Mouse (Mus musculus): ENCODE measurements around the gene Cldn10. TPM values are rescaled to one million over a fixed set of nuclear protein-coding genes. Genes with fewer than 3 reads are reported as not detected.
A peak's percentile ranks its signal among the peaks of the same experiment; 100 is the strongest.

The Cldn10 gene
- polyA plus RNA-seq, 1 experiment, result 0.89 TPM

DNA sequence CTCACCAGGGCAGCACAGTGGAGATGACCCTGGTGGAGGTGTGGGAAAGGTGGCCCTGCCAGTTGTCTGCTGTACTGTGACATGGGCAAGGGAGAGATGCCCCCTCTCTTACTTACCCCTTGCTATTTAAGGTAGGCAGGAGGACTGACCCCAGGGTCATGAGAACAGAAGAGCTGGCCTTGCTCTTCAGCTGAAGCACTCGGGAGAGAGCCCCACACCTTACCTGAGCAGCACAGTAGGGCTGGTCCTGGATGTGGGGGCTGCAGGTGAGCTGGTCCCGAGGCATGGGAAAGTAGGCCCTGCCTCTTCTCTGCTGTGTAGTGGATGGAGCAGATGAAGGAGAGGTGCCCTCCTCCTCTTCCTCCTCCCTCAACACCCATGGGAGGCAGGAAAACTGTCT, 11.3 kb upstream of the Cldn10 start:
- TF ChIP-seq CTCF (IDR thresholded peaks at IDR 0.05; ENCODE audit: borderline replicate concordance, control insufficient read depth, extremely low read depth, insufficient read depth, low read length, poor library complexity) (no peak), POLR2A (IDR thresholded peaks at IDR 0.05; ENCODE audit: control insufficient read depth, extremely low read depth, insufficient read depth, low read length, poor library complexity) (no peak)
- no peak overlapping the region for H3K27ac ChIP-seq (ENCODE audit: control insufficient read depth, insufficient read depth, low read length)
- WGBS, result 96% methylated on average over 2 of the region's 2 CpGs
- H3K36me3 ChIP-seq (ENCODE audit: control insufficient read depth, insufficient read depth, low read length), result no peaks in the 10 kb centered on the region
- DNase-seq, result no peak
- H3K27me3 ChIP-seq (ENCODE audit: control insufficient read depth, insufficient read depth, low read length), result no peaks in the 10 kb centered on the region
- H3K4me3 ChIP-seq (ENCODE audit: control insufficient read depth, insufficient read depth, low read length), result no peak overlapping the region
- H3K4me1 ChIP-seq (replicated peaks; ENCODE audit: control insufficient read depth, insufficient read depth, low read length), result peaks cover 22% of the 10 kb centered on the region

DNA sequence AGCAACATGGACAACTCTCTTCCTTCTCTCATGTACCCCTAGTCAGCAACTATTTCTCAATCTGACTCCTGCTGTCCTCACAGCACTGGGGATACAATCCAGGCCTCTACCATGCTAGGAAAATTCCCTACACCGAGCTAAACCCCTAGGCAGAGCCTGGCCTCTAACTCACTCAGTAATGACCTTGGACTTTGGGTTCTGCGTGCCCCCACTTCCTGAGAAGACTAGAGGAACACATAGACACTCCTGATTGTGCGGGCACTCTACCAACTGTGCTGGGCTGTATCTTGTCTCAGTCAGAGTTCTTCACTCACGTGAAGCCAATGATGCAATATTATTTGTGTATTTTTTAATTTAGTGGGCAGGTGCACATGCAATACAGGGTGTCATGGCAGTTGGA, 10.2 kb upstream of the Cldn10 start:
- Histone ChIP-seq H3K27ac (ENCODE audit: control insufficient read depth, insufficient read depth, low read length) (no peak overlapping the region), H3K36me3 (ENCODE audit: control insufficient read depth, insufficient read depth, low read length) (no peaks in the 10 kb centered on the region), H3K27me3 (ENCODE audit: control insufficient read depth, insufficient read depth, low read length) (no peaks in the 10 kb centered on the region), H3K4me1 (replicated peaks; ENCODE audit: control insufficient read depth, insufficient read depth, low read length) (peaks cover 22% of the 10 kb centered on the region), H3K4me3 (ENCODE audit: control insufficient read depth, insufficient read depth, low read length) (no peak overlapping the region)
- no peak for TF ChIP-seq CTCF (IDR thresholded peaks at IDR 0.05; ENCODE audit: borderline replicate concordance, control insufficient read depth, extremely low read depth, insufficient read depth, low read length, poor library complexity)
- TF ChIP-seq POLR2A (IDR thresholded peaks at IDR 0.05; ENCODE audit: control insufficient read depth, extremely low read depth, insufficient read depth, low read length, poor library complexity), result no peak
- WGBS, result 84% methylated on average over 4 of the region's 4 CpGs
- DNase-seq, result no peak

DNA sequence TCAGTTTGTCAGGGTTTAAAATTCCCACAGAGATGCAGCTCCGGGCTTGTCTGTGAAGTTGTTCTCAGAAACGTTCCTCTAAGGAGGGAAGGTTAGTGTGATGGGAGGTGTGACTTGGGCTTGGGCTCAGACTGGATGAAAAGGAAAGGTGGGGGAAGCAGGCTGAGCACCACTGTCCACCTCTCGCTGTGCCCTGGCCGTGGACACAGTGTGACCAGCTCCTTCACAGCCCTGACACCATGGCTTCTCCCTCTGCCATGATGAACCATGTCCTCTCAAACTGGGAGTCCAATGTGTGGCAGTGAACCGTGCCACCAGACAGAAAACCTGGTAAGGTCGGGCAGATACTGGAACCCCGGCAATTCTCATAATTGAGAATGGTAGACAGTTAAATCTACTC, 6.1 kb upstream of the Cldn10 start:
- no peak for DNase-seq
- TF ChIP-seq CTCF (IDR thresholded peaks at IDR 0.05; ENCODE audit: borderline replicate concordance, control insufficient read depth, extremely low read depth, insufficient read depth, low read length, poor library complexity) (no peak), POLR2A (IDR thresholded peaks at IDR 0.05; ENCODE audit: control insufficient read depth, extremely low read depth, insufficient read depth, low read length, poor library complexity) (no peak)
- no peak overlapping the region for H3K27ac ChIP-seq (ENCODE audit: control insufficient read depth, insufficient read depth, low read length)
- WGBS, result 83% methylated on average over 7 of the region's 7 CpGs
- H3K27me3 ChIP-seq (ENCODE audit: control insufficient read depth, insufficient read depth, low read length), result no peaks in the 10 kb centered on the region
- H3K4me3 ChIP-seq (ENCODE audit: control insufficient read depth, insufficient read depth, low read length), result no peak overlapping the region
- peaks cover 10% of the 10 kb centered on the region for H3K4me1 ChIP-seq (replicated peaks; ENCODE audit: control insufficient read depth, insufficient read depth, low read length)
- no peaks in the 10 kb centered on the region for H3K36me3 ChIP-seq (ENCODE audit: control insufficient read depth, insufficient read depth, low read length)

DNA sequence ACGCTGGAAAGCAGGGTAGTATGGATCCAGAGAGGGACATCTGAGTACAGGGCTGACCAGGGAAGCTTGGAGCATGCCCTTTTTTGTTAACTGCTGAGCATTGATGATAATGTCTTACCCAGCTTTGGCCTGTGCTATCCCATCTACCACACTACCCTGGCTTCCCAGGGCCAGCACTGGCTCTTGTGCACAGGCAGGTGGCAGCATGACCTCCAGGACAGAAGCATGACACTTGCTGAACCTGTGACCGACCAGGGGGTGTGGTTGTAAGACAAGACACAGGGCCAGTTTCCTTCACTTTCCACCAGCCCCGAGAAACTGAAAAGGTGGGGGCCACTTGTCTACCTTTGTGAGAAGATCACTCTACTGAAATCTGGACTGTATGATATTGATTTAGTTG, 5.5 kb upstream of the Cldn10 start:
- 32% methylated on average over 3 of the region's 3 CpGs for WGBS

DNA sequence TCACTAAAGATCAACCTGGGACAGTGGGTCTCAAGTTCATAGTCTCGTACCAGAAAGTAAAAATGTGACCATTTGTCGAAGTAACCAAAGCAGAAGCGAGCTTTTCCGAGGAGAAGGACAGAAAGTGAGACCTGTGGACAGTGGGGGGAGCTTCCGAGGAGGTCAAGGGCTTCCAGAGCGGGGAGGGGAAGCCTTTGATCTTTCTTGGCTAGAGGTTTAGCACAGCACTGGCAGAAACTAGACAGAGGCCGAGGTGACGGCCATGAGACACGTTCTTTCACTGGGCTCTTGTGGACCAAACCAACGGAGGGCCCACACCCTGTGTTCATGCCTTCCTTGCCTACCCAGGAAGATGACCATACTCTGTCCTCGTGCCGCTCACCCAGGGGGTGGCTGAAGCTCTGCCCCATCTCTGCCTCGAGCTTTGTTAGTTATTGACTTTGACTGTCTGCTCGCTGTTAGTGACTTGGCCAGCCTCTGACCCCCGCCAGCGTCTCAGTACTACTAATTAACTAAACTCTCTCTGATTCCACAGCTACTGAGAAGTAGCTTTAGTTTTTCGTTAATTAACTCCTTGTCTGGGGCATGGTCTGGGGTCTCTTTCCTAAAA, 4.3 kb upstream of the Cldn10 start:
- H3K36me3 ChIP-seq (ENCODE audit: control insufficient read depth, insufficient read depth, low read length), result no peaks in the 10 kb centered on the region
- WGBS, result 92% methylated on average over 17 of the region's 17 CpGs

More for the DNA sequence above, 5.5 kb upstream of the Cldn10 start:
- no peaks in the 10 kb centered on the region for H3K36me3 ChIP-seq (ENCODE audit: control insufficient read depth, insufficient read depth, low read length)
- DNase-seq, result no peak
- H3K4me3 ChIP-seq (ENCODE audit: control insufficient read depth, insufficient read depth, low read length), result no peak overlapping the region
- H3K27ac ChIP-seq (ENCODE audit: control insufficient read depth, insufficient read depth, low read length), result no peak overlapping the region
- no peaks in the 10 kb centered on the region for H3K27me3 ChIP-seq (ENCODE audit: control insufficient read depth, insufficient read depth, low read length)
- TF ChIP-seq CTCF (IDR thresholded peaks at IDR 0.05; ENCODE audit: borderline replicate concordance, control insufficient read depth, extremely low read depth, insufficient read depth, low read length, poor library complexity) (0 out of 2 replicates have a peak, but pooled peaks have one; percentile 41), POLR2A (IDR thresholded peaks at IDR 0.05; ENCODE audit: control insufficient read depth, extremely low read depth, insufficient read depth, low read length, poor library complexity) (no peak)
- H3K4me1 ChIP-seq (replicated peaks; ENCODE audit: control insufficient read depth, insufficient read depth, low read length), result peaks cover 7% of the 10 kb centered on the region

DNA sequence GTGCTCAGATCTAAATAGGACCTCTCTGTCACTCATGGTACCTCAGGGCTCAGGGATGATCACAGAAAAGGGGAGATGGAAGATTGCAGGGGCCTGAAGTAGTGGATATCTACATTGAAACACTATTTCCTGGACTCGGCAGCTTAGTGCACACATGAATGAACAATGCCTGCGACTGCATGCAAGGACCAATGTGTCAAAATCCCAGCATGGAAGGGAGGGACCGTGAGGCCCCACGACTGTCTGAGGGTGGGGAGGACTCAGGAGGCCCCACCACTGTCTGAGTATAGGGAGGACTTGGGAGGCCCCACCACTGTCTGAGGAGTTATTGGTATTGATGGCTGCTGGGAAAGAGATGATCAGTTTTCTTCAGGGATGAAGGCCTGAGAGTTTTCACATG, 2.5 kb downstream of the Cldn10 start:
- Histone ChIP-seq H3K36me3 (ENCODE audit: control insufficient read depth, insufficient read depth, low read length) (no peaks in the 10 kb centered on the region), H3K27ac (ENCODE audit: control insufficient read depth, insufficient read depth, low read length) (no peak overlapping the region), H3K27me3 (ENCODE audit: control insufficient read depth, insufficient read depth, low read length) (no peaks in the 10 kb centered on the region), H3K4me1 (replicated peaks; ENCODE audit: control insufficient read depth, insufficient read depth, low read length) (peaks cover 36% of the 10 kb centered on the region), H3K4me3 (ENCODE audit: control insufficient read depth, insufficient read depth, low read length) (no peak overlapping the region)
- WGBS, result 90% methylated on average over 4 of the region's 4 CpGs
- DNase-seq, result no peak
- TF ChIP-seq CTCF (IDR thresholded peaks at IDR 0.05; ENCODE audit: borderline replicate concordance, control insufficient read depth, extremely low read depth, insufficient read depth, low read length, poor library complexity) (no peak), POLR2A (IDR thresholded peaks at IDR 0.05; ENCODE audit: control insufficient read depth, extremely low read depth, insufficient read depth, low read length, poor library complexity) (no peak)

More for the DNA sequence above, 4.3 kb upstream of the Cldn10 start:
- TF ChIP-seq POLR2A (IDR thresholded peaks at IDR 0.05; ENCODE audit: control insufficient read depth, extremely low read depth, insufficient read depth, low read length, poor library complexity) (no peak), CTCF (IDR thresholded peaks at IDR 0.05; ENCODE audit: borderline replicate concordance, control insufficient read depth, extremely low read depth, insufficient read depth, low read length, poor library complexity) (no peak)
- no peaks in the 10 kb centered on the region for H3K27me3 ChIP-seq (ENCODE audit: control insufficient read depth, insufficient read depth, low read length)
- H3K4me1 ChIP-seq (replicated peaks; ENCODE audit: control insufficient read depth, insufficient read depth, low read length), result peaks cover 2% of the 10 kb centered on the region
- H3K27ac ChIP-seq (ENCODE audit: control insufficient read depth, insufficient read depth, low read length), result no peak overlapping the region
- H3K4me3 ChIP-seq (ENCODE audit: control insufficient read depth, insufficient read depth, low read length), result no peak overlapping the region
- no peak for DNase-seq

DNA sequence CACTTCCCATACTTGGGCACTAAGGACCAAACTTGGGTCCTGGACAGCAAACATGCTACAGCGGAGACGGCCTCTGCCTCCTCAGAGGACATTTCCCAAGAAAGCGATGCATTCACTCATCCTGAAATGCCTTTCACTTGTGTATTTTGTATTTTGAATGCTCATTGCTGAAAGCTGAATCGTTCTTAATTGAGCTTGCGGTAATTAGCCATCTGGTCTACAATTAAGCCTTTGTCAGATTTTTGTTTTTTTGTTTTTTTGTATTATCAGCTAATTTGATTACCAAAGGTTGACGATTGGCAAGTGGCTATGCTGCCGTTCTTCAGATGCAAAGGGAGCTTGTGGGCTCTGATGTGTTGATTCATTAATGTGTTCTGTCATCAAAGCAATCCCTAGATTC, 5.2 kb downstream of the Cldn10 start:
- WGBS, result 97% methylated on average over 7 of the region's 7 CpGs
- Histone ChIP-seq H3K27ac (ENCODE audit: control insufficient read depth, insufficient read depth, low read length) (no peak overlapping the region; the same call in 1 of the 2 replicates), H3K4me1 (replicated peaks; ENCODE audit: control insufficient read depth, insufficient read depth, low read length) (peaks cover 59% of the 10 kb centered on the region), H3K4me3 (ENCODE audit: control insufficient read depth, insufficient read depth, low read length) (no peak overlapping the region), H3K27me3 (ENCODE audit: control insufficient read depth, insufficient read depth, low read length) (no peaks in the 10 kb centered on the region), H3K36me3 (ENCODE audit: control insufficient read depth, insufficient read depth, low read length) (no peaks in the 10 kb centered on the region)
- no peak for DNase-seq
- no peak for TF ChIP-seq CTCF (IDR thresholded peaks at IDR 0.05; ENCODE audit: borderline replicate concordance, control insufficient read depth, extremely low read depth, insufficient read depth, low read length, poor library complexity)
- TF ChIP-seq POLR2A (IDR thresholded peaks at IDR 0.05; ENCODE audit: control insufficient read depth, extremely low read depth, insufficient read depth, low read length, poor library complexity), result no peak
